Mouse (Mus musculus): Measurements from ENCODE around the gene Uckl1. TPM values are rescaled to one million over a fixed set of nuclear protein-coding genes. Genes with fewer than 3 reads are reported as not detected.
A peak's percentile ranks its signal among the peaks of the same experiment; 100 is the strongest.

The Uckl1 gene
- polyA plus RNA-seq, 1 experiment from 2014 or later: 45.6 TPM

DNA sequence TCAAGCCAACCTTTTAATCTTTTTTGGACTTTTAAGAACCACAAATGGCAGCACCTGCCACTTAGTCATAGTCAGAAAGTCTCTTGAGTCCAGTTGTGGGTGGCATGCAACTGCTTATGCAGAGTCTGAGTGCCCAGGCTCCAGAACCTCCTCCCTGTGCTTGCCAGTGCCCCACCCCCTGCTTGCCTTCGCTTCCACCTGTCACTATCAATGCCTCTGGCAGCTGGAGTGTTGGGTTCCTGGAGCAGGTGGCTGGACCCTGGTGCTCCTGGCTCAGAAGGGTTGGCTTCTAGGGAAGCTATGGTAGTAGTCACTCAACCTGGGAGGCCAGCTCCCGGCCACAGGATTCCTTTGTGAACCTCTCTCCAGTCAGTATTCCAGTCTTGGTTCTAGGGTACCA, 34.5 kb downstream of the Uckl1 start:
- no peak for TF ChIP-seq CTCF (IDR thresholded peaks at IDR 0.05; ENCODE audit: low read depth)
- no peak overlapping the region for H3K4me2 ChIP-seq (ENCODE audit: low read length)
- ATAC-seq (replicated peaks; ENCODE audit: low FRiP score, low read depth) (no peak), DNase-seq (ENCODE audit: low spot score) (no peak)
- H3K36me3 ChIP-seq (ENCODE audit: insufficient read depth, low read length): peaks cover 49% of the 10 kb centered on the region
- no peak overlapping the region for H3K27ac ChIP-seq
- 93% methylated on average over 2 of the region's 2 CpGs for WGBS
- no peaks in the 10 kb centered on the region for H3K4me1 ChIP-seq (replicated peaks; ENCODE audit: insufficient read depth, low read length)
- H3K4me3 ChIP-seq (replicated peaks; ENCODE audit: low read depth, low read length): no peak overlapping the region
- no peaks in the 10 kb centered on the region for H3K27me3 ChIP-seq (ENCODE audit: insufficient read depth, low read length)
- no peak overlapping the region for H3K9ac ChIP-seq (ENCODE audit: low read depth, low read length)
- no peaks in the 10 kb centered on the region for H3K9me3 ChIP-seq (replicated peaks; ENCODE audit: low read length)

DNA sequence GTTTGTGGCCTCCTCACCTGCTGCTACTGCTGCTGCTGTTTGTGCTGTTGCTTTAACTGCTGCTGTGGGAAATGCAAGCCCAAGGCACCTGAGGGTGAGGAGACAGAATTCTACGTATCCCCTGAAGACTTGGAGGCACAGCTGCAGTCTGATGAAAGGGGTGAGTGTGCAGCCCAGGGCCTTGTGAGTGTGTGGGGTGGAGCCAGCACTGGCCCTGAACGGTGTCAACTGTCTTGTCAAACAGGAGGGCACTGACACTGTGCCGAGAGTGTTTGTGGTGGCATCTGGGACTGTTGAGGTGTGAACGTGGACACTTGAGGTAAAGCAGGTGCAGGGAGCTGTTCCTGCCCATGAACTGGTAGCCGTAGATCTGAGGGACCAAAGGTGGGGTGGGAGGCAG, 36.0 kb downstream of the Uckl1 start:
- Histone ChIP-seq H3K9me3 (replicated peaks; ENCODE audit: low read length) (no peaks in the 10 kb centered on the region), H3K4me3 (replicated peaks; ENCODE audit: low read depth, low read length) (no peak overlapping the region), H3K4me1 (replicated peaks; ENCODE audit: insufficient read depth, low read length) (no peaks in the 10 kb centered on the region), H3K4me2 (ENCODE audit: low read length) (no peak overlapping the region), H3K36me3 (ENCODE audit: insufficient read depth, low read length) (peaks cover 49% of the 10 kb centered on the region), H3K9ac (ENCODE audit: low read depth, low read length) (no peak overlapping the region), H3K27ac (no peak overlapping the region), H3K27me3 (ENCODE audit: insufficient read depth, low read length) (no peaks in the 10 kb centered on the region)
- DNase-seq (ENCODE audit: low spot score) (peak; percentile 37), ATAC-seq (replicated peaks; ENCODE audit: low FRiP score, low read depth) (0 out of 2 replicates have a peak, but pooled peaks have one; percentile 54)
- WGBS: 54% methylated on average over 5 of the region's 5 CpGs
- TF ChIP-seq CTCF (IDR thresholded peaks at IDR 0.05; ENCODE audit: low read depth): no peak

DNA sequence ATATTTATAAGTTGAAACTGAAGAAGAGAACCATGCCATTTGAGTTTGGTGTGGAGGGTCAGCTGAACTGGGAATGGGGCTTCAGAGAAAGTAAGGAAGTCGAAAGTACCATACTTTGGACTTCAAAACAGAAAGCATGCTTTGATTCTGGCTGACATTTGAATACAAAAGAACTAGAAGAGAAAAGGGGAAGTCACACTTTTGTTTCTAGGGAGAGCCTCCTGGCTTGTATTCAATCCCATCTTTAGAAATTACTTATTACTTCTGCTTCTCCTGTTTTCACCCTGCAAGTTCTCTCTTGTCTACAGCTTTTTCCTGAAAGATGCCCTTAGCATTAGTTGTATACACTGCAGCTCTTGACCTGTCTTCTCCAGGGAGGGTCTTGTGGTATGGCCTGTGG, 36.5 kb downstream of the Uckl1 start:
- TF ChIP-seq CTCF (IDR thresholded peaks at IDR 0.05; ENCODE audit: low read depth): no peak
- no peak overlapping the region for H3K27ac ChIP-seq
- H3K9ac ChIP-seq (ENCODE audit: low read depth, low read length): no peak overlapping the region
- H3K4me1 ChIP-seq (replicated peaks; ENCODE audit: insufficient read depth, low read length): no peaks in the 10 kb centered on the region
- DNase-seq (ENCODE audit: low spot score): no peak
- no peak for ATAC-seq (replicated peaks; ENCODE audit: low FRiP score, low read depth)
- no peak overlapping the region for H3K4me3 ChIP-seq (replicated peaks; ENCODE audit: low read depth, low read length)
- no peaks in the 10 kb centered on the region for H3K27me3 ChIP-seq (ENCODE audit: insufficient read depth, low read length)
- WGBS: 76% methylated on average over 1 of the region's 1 CpGs
- H3K4me2 ChIP-seq (ENCODE audit: low read length): no peak overlapping the region
- H3K36me3 ChIP-seq (ENCODE audit: insufficient read depth, low read length): peaks cover 49% of the 10 kb centered on the region
- H3K9me3 ChIP-seq (replicated peaks; ENCODE audit: low read length): no peaks in the 10 kb centered on the region

DNA sequence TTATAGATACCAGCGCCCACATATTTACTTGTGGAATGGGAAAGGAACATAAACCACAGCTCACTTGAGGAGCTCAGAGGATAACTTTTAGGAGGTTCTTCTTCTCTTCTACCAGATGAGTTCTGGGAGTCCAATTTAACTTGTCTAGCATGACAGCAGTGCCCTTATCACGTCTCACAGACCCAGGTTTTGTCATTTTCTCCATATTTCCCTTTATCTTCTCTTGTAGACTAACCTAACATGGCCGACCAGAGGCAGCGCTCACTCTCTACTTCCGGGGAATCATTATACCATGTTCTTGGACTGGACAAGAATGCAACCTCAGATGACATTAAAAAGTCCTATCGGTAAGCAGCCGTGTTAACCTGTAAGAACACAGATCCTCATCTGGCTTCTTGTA, 38.5 kb downstream of the Uckl1 start:
- Histone ChIP-seq H3K27me3 (ENCODE audit: insufficient read depth, low read length) (no peaks in the 10 kb centered on the region), H3K27ac (no peak overlapping the region), H3K9ac (ENCODE audit: low read depth, low read length) (no peak overlapping the region), H3K36me3 (ENCODE audit: insufficient read depth, low read length) (peaks cover 40% of the 10 kb centered on the region), H3K4me2 (ENCODE audit: low read length) (no peak overlapping the region), H3K9me3 (replicated peaks; ENCODE audit: low read length) (no peaks in the 10 kb centered on the region), H3K4me3 (replicated peaks; ENCODE audit: low read depth, low read length) (no peak overlapping the region), H3K4me1 (replicated peaks; ENCODE audit: insufficient read depth, low read length) (no peaks in the 10 kb centered on the region)
- no peak for DNase-seq (ENCODE audit: low spot score)
- no peak for TF ChIP-seq CTCF (IDR thresholded peaks at IDR 0.05; ENCODE audit: low read depth)
- WGBS: 98% methylated on average over 7 of the region's 7 CpGs
- ATAC-seq (replicated peaks; ENCODE audit: low FRiP score, low read depth): no peak

DNA sequence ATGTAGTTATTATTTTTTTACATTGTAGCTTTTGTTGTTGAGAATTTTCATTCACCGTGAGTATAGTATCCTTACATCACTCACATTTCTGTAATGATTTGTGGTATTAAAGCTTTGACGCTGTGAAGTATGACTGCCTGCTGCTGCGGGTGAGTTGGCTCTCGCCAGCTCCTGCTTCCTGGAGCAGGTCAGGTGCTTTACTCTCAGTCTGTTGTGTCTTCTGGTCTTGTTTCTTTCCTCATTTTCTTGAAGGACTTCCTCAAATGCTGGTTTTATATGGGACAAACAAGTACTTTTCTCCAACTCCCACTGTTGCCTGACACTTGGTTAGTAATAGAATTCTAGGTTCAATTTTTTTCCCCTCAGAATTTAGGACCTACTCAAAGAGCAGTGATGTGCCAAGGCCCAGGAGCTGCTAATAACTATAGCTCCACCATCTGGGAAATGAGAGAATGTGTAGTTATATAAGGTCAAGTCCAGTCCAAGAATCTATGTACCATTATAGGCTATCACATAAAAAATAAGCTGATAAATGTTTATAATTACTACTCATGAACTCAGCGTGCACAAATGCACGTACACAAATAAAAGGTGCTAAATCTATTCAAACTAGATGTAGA, 42.8 kb downstream of the Uckl1 start:
- no peak overlapping the region for H3K27ac ChIP-seq
- no peaks in the 10 kb centered on the region for H3K27me3 ChIP-seq (ENCODE audit: insufficient read depth, low read length)
- H3K4me2 ChIP-seq (ENCODE audit: low read length): no peak overlapping the region
- ATAC-seq (replicated peaks; ENCODE audit: low FRiP score, low read depth): no peak
- no peak overlapping the region for H3K4me3 ChIP-seq (replicated peaks; ENCODE audit: low read depth, low read length)
- 90% methylated on average over 6 of the region's 6 CpGs for WGBS
- DNase-seq (ENCODE audit: low spot score): no peak
- H3K4me1 ChIP-seq (replicated peaks; ENCODE audit: insufficient read depth, low read length): no peaks in the 10 kb centered on the region
- H3K9ac ChIP-seq (ENCODE audit: low read depth, low read length): no peak overlapping the region
- H3K36me3 ChIP-seq (ENCODE audit: insufficient read depth, low read length): peaks cover 6% of the 10 kb centered on the region
- TF ChIP-seq CTCF (IDR thresholded peaks at IDR 0.05; ENCODE audit: low read depth): no peak
- no peaks in the 10 kb centered on the region for H3K9me3 ChIP-seq (replicated peaks; ENCODE audit: low read length)

DNA sequence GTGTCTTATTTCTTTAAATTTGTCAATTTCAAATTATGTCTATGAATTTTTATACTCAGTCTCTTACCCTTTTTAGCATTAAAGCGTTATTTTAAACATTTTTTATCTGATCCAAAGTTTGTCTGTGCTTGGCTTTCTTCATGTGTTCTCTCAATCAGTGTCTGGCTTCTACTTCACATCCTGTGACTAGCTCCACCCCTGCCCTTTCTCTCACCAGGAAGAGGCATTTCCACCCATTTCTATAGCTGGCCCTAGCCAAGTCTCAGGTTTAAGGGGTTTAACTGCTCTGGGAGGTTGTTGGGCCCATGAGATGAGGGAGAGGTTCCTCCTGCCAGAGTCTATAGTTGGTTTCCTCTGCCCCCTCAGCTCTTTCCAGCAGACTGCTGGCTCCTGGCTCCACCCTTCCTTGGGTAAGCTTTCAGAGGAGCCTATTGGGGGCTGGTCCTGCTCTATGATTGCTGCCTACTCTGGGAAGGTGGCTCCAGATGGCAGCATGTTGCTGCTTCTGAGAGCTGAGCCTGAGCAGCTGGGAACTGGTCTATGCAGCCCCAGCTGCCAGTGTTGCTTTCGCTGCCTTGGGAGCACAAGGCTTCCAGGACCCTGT, 47.1 kb downstream of the Uckl1 start:
- H3K27ac ChIP-seq: peak overlapping the region; percentile 38; the same call in 1 of the 2 replicates
- WGBS: 80% methylated on average over 2 of the region's 2 CpGs
- peak; percentile 67 for DNase-seq (ENCODE audit: low spot score)
- H3K27me3 ChIP-seq (ENCODE audit: insufficient read depth, low read length): no peaks in the 10 kb centered on the region
- no peak overlapping the region for H3K4me2 ChIP-seq (ENCODE audit: low read length)
- no peak overlapping the region for H3K4me3 ChIP-seq (replicated peaks; ENCODE audit: low read depth, low read length)
- no peaks in the 10 kb centered on the region for H3K9me3 ChIP-seq (replicated peaks; ENCODE audit: low read length)
- ATAC-seq (replicated peaks; ENCODE audit: low FRiP score, low read depth): peak; percentile 59; the same call in 1 of the 2 replicates
- no peak overlapping the region for H3K9ac ChIP-seq (ENCODE audit: low read depth, low read length)
- no peaks in the 10 kb centered on the region for H3K36me3 ChIP-seq (ENCODE audit: insufficient read depth, low read length)
- TF ChIP-seq CTCF (IDR thresholded peaks at IDR 0.05; ENCODE audit: low read depth): 0 out of 2 replicates have a peak, but pooled peaks have one; percentile 9
- H3K4me1 ChIP-seq (replicated peaks; ENCODE audit: insufficient read depth, low read length): no peaks in the 10 kb centered on the region

Measured in kidney, postnatal 0 days (tissue).